Mouse (Mus musculus) myocyte (in vitro differentiated cells): ENCODE results near the gene Rps19bp1.

ENCODE experiments used
- CEBPB ChIP-seq: IDR thresholded peaks from 2 replicates; pipeline ENCODE4 v1.6.1; 2011; ENCODE audit warnings: mild to moderate bottlenecking, moderate library complexity; ENCODE audit not compliant: poor library complexity, insufficient read depth, severe bottlenecking
- POLR2A ChIP-seq: IDR thresholded peaks from one replicate; pipeline ENCODE4 v1.6.1; 2011; ENCODE audit warnings: low read depth, mild to moderate bottlenecking, control low read depth, moderate library complexity; ENCODE audit not compliant: insufficient read length

- TF ChIP-seq POLR2A (peak; percentile 37), CEBPB (no peak)
Measured at GRCm38 (mm10) chr15:80260677-80261076, 3.4 kb downstream of the Rps19bp1 start.
